In the genomic region with DNA sequence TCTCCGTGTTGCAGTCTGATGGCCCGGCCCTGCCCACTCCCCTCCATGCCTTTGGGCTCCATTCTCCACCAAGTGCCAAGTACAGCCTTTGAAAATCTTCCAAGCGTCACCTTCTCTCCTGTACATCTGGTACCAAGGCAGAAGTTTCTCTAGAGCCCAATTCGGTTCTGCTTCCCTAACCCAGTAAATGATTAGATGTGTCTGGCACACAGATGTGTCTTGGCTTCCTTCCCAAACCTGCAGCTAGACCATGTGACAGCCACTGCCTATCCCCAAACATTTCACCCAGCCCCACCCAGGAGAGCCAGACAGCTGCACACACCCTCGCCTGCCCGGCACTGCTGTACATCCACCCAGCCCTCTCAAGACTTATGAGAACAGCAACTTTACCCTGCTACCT, we compare ENCODE assay signal across 8 mouse cellular contexts. TPM values are rescaled to one million over a fixed set of nuclear protein-coding genes. Genes with fewer than 3 reads are reported as not detected.
DNase-seq lines count a peak whose midpoint lies in the region; ATAC-seq lines count a peak whose summit lies in the region.

No protein-coding gene starts in this region.

- ATAC-seq in megakaryocyte-erythroid progenitor cell, adult 5-6 weeks (replicated peaks; ENCODE audit: low FRiP score, low TSS enrichment, poor library complexity, severe bottlenecking) = peak; percentile 98

- peak; percentile 64 for DNase-seq in adrenal gland, postnatal 10 days
- DNase-seq in adrenal gland, adult 8-10 months = no peak
- DNase-seq in right cerebral cortex, adult 18-20 months = peak; percentile 55
- DNase-seq in right cerebral cortex, postnatal 14 days = no peak
- DNase-seq in kidney, adult 8-10 months = peak; percentile 93 to 96
- DNase-seq in urinary bladder, adult 18-20 months (ENCODE audit: low spot score in 2 of 2) = no peak
- DNase-seq in gastrocnemius, postnatal 4 days (ENCODE audit: low spot score in 2 of 2) = no peak

RNA-seq across cellular contexts. Expression of a gene that starts 8.0 kb away (rescaled TPM):
- 1 to 10 TPM; 1.1 to 3.5 TPM for total RNA-seq in adrenal gland, postnatal 10 days (2021)
- total RNA-seq in adrenal gland, adult 8-10 months (2022) = 1 to 10 TPM; 1.6 to 5.4 (median 2.8) TPM
- not detected in 2 replicates for total RNA-seq in megakaryocyte-erythroid progenitor cell, adult 5-6 weeks (2014; fragmentation: Nextera tagmentation)
- total RNA-seq in megakaryocyte-erythroid progenitor cell, adult 5-6 weeks (2017) = not detected in 2 replicates
- total RNA-seq in gastrocnemius, postnatal 4 days (2021) = 1 to 10 TPM; 1.1 to 1.6 TPM

RNA-seq across cellular contexts. Expression of a gene that starts 8.1 kb away (rescaled TPM):
- total RNA-seq in adrenal gland, postnatal 10 days (2021) = 10 to 100 TPM; 16.2 to 26.3 TPM
- 10 to 100 TPM in 1 of 4 experiments, 1 to 10 TPM in 3; 8.2 to 10.6 (median 8.5) TPM for total RNA-seq in adrenal gland, adult 8-10 months (2022)
- total RNA-seq in megakaryocyte-erythroid progenitor cell, adult 5-6 weeks (2014; fragmentation: Nextera tagmentation) = not detected in 2 replicates
- total RNA-seq in megakaryocyte-erythroid progenitor cell, adult 5-6 weeks (2017) = 0.89 and 1.1 TPM in 2 replicates
- 10 to 100 TPM; 20.9 to 22.7 TPM for total RNA-seq in gastrocnemius, postnatal 4 days (2021)

RNA-seq across cellular contexts. Expression of a gene that starts 23.0 kb away (rescaled TPM):
- total RNA-seq in adrenal gland, postnatal 10 days (2021) = 10 to 100 TPM; 33.2 to 34.6 TPM
- total RNA-seq in adrenal gland, adult 8-10 months (2022) = 10 to 100 TPM; 42.4 to 60.2 (median 51.6) TPM
- 37.0 TPM in 2 replicates for total RNA-seq in megakaryocyte-erythroid progenitor cell, adult 5-6 weeks (2014; fragmentation: Nextera tagmentation)
- 9.5 and 17.6 TPM in 2 replicates for total RNA-seq in megakaryocyte-erythroid progenitor cell, adult 5-6 weeks (2017)
- 10 to 100 TPM; 20.9 to 23.0 TPM for total RNA-seq in gastrocnemius, postnatal 4 days (2021)

RNA-seq across cellular contexts. Expression of a gene that starts 30.0 kb away (rescaled TPM):
- total RNA-seq in adrenal gland, postnatal 10 days (2021) = 10 to 100 TPM; 46.9 to 48.8 TPM
- total RNA-seq in adrenal gland, adult 8-10 months (2022) = 10 to 100 TPM; 45.7 to 63.8 (median 50.0) TPM
- total RNA-seq in megakaryocyte-erythroid progenitor cell, adult 5-6 weeks (2014; fragmentation: Nextera tagmentation) = 26.9 and 27.6 TPM in 2 replicates
- 11.5 and 13.8 TPM in 2 replicates for total RNA-seq in megakaryocyte-erythroid progenitor cell, adult 5-6 weeks (2017)
- total RNA-seq in gastrocnemius, postnatal 4 days (2021) = 10 to 100 TPM; 25.1 to 25.6 TPM

RNA-seq across cellular contexts. Expression of a gene that starts 39.2 kb away (rescaled TPM):
- 10 to 100 TPM; 64.2 to 67.9 TPM for total RNA-seq in adrenal gland, postnatal 10 days (2021)
- 10 to 100 TPM; 52.2 to 75.1 (median 56.2) TPM for total RNA-seq in adrenal gland, adult 8-10 months (2022)
- total RNA-seq in megakaryocyte-erythroid progenitor cell, adult 5-6 weeks (2014; fragmentation: Nextera tagmentation) = 285 and 292 TPM in 2 replicates
- 141 and 176 TPM in 2 replicates for total RNA-seq in megakaryocyte-erythroid progenitor cell, adult 5-6 weeks (2017)
- 10 to 100 TPM; 35.4 to 37.3 TPM for total RNA-seq in gastrocnemius, postnatal 4 days (2021)

Comparison
In these comparisons a context has a peak if more than half of its experiments do, and no peak if none do; other contexts are left out.
1. DNase-seq: peak in adrenal gland, postnatal 10 days (single experiment), right cerebral cortex, adult 18-20 months (single experiment) and kidney, adult 8-10 months (2 of 2); none in adrenal gland, adult 8-10 months (single experiment), right cerebral cortex, postnatal 14 days (single experiment), urinary bladder, adult 18-20 months (0 of 2) and gastrocnemius, postnatal 4 days (0 of 2).
2. RNA of a gene that starts 8.1 kb away (total RNA-seq): 16.2 to 26.3 TPM in adrenal gland, postnatal 10 days, 20.9 to 22.7 TPM in gastrocnemius, postnatal 4 days and 8.2 to 10.6 TPM in adrenal gland, adult 8-10 months; 0.89 to 1.1 TPM in megakaryocyte-erythroid progenitor cell, adult 5-6 weeks; every median in the first group is over 4 times any median in the second.